Mouse (Mus musculus) MEL (cell line): Measurements from ENCODE around the gene Hsf4. TPM values are rescaled to one million over a fixed set of nuclear protein-coding genes. Genes with fewer than 3 reads are reported as not detected.
A peak's percentile ranks its signal among the peaks of the same experiment; 100 is the strongest.

Experiments
- DNase-seq: peaks from one replicate; pipeline ENCODE4 v3.0.0; 2011; ENCODE audit warnings: low read depth, low spot score
- H3K27ac ChIP-seq: 2 replicates; pipeline ENCODE4 v1.5.1; 2012; ENCODE audit warnings: low read depth, mild to moderate bottlenecking, control low read depth, low read length, moderate library complexity; ENCODE audit not compliant: control insufficient read depth
- H3K27me3 ChIP-seq, 2 experiments: fragments of 150-350 bp in 1 of 2; sonication (generic) in 1 of 2; 2 replicates each; pipeline ENCODE4 v1.6.1; 2012; ENCODE audit warnings: low read length in 2 of 2, mild to moderate bottlenecking in 2 of 2, improper control_type of control experiment in 1 of 2, moderate library complexity in 1 of 2; ENCODE audit not compliant: insufficient read depth in 2 of 2, control insufficient read depth in 1 of 2
- H3K36me3 ChIP-seq, 2 experiments: 2 replicates each; pipeline ENCODE4 v1.6.1; 2012 to 2014; ENCODE audit warnings: low read length in 2 of 2, improper control_type of control experiment in 1 of 2, inconsistent platforms in 1 of 2, mild to moderate bottlenecking in 1 of 2; ENCODE audit not compliant: insufficient read depth in 2 of 2, control insufficient read depth in 1 of 2
- H3K4me1 ChIP-seq, 2 experiments: fragments of 150-350 bp in 1 of 2; sonication (generic) in 1 of 2; 2 replicates each; pipeline ENCODE4 v1.6.1; 2012; ENCODE audit warnings: low read length in 2 of 2, improper control_type of control experiment in 1 of 2, mild to moderate bottlenecking in 1 of 2; ENCODE audit not compliant: insufficient read depth in 2 of 2, control insufficient read depth in 1 of 2
- H3K4me3 ChIP-seq, 2 experiments: fragments of 150-350 bp in 1 of 2; sonication (generic) in 1 of 2; 2 replicates each; pipeline ENCODE4 v1.5.1; 2012; ENCODE audit warnings: low read depth in 2 of 2, low read length in 2 of 2, mild to moderate bottlenecking in 2 of 2, moderate library complexity in 2 of 2, control low read depth in 1 of 2, improper control_type of control experiment in 1 of 2; ENCODE audit not compliant: control insufficient read depth in 1 of 2, insufficient read depth in 1 of 2
- H3K79me2 ChIP-seq: 2 replicates; pipeline ENCODE4 v1.6.1; 2012; ENCODE audit warnings: mild to moderate bottlenecking, low read length, moderate library complexity; ENCODE audit not compliant: control insufficient read depth, poor library complexity, insufficient read depth
- H3K9ac ChIP-seq: 2 replicates; pipeline ENCODE4 v1.6.1; 2012; ENCODE audit warnings: low read depth, mild to moderate bottlenecking, control low read depth, low read length, moderate library complexity; ENCODE audit not compliant: control insufficient read depth, poor library complexity, severe bottlenecking
- H3K9me3 ChIP-seq: fragments of 150-350 bp; sonication (generic); replicated peaks from 2 replicates; pipeline ENCODE4 v1.6.1; 2012; ENCODE audit warnings: mild to moderate bottlenecking, low read length, improper control_type of control experiment, moderate library complexity; ENCODE audit not compliant: insufficient read depth
- CTCF ChIP-seq, 3 experiments: IDR thresholded peaks in 2 of 3; conservative IDR thresholded peaks in 1 of 3; 2 replicates each; pipeline ENCODE4 v1.5.1; 2011 to 2012; ENCODE audit warnings: low read length in 3 of 3, low read depth in 2 of 3, mild to moderate bottlenecking in 2 of 3, improper control_type of control experiment in 1 of 3, inconsistent platforms in 1 of 3, mixed read lengths in 1 of 3, moderate library complexity in 1 of 3; ENCODE audit not compliant: control insufficient read depth in 1 of 3, insufficient read depth in 1 of 3, poor library complexity in 1 of 3, severe bottlenecking in 1 of 3
- ELF1 ChIP-seq: IDR thresholded peaks from 2 replicates; pipeline ENCODE4 v1.6.1; 2014; ENCODE audit warnings: low read depth, mild to moderate bottlenecking, inconsistent platforms, low read length, improper control_type of control experiment, moderate library complexity
- GATA1 ChIP-seq: IDR thresholded peaks from 2 replicates; pipeline ENCODE4 v1.6.1; 2011; ENCODE audit warnings: low read depth, low read length, improper control_type of control experiment
- HCFC1 ChIP-seq: IDR thresholded peaks from 2 replicates; pipeline ENCODE4 v1.6.1; 2012; ENCODE audit warnings: low read depth, mild to moderate bottlenecking, inconsistent platforms, low read length, improper control_type of control experiment, moderate library complexity
- MXI1 ChIP-seq: IDR thresholded peaks from 2 replicates; pipeline ENCODE4 v1.6.1; 2011; ENCODE audit warnings: mild to moderate bottlenecking, low read depth, low read length, improper control_type of control experiment
- MYC ChIP-seq: IDR thresholded peaks from 2 replicates; pipeline ENCODE4 v1.6.1; 2011; ENCODE audit warnings: low read depth, mild to moderate bottlenecking, low read length, improper control_type of control experiment, moderate library complexity
- NELFE ChIP-seq: IDR thresholded peaks from 2 replicates; pipeline ENCODE4 v1.6.1; 2011; ENCODE audit warnings: low read depth, low read length, improper control_type of control experiment
- NRF1 ChIP-seq: IDR thresholded peaks from 2 replicates; pipeline ENCODE4 v1.6.1; 2014; ENCODE audit warnings: low read depth, mild to moderate bottlenecking, inconsistent platforms, low read length, improper control_type of control experiment, moderate library complexity; ENCODE audit not compliant: poor library complexity, insufficient read depth, severe bottlenecking
- POLR2A ChIP-seq, 2 experiments: IDR thresholded peaks; 2 replicates each; pipeline ENCODE4 v1.6.1; 2011 to 2012; ENCODE audit warnings: low read length in 2 of 2, mild to moderate bottlenecking in 2 of 2, control low read depth in 1 of 2, improper control_type of control experiment in 1 of 2, low read depth in 1 of 2, moderate library complexity in 1 of 2; ENCODE audit not compliant: control insufficient read depth in 1 of 2, insufficient read depth in 1 of 2, poor library complexity in 1 of 2
- POLR2AphosphoS2 ChIP-seq: IDR thresholded peaks from 2 replicates; pipeline ENCODE4 v1.6.1; 2011; ENCODE audit warnings: low read length, improper control_type of control experiment
- RAD21 ChIP-seq: IDR thresholded peaks from 2 replicates; pipeline ENCODE4 v1.6.1; 2011; ENCODE audit warnings: mild to moderate bottlenecking, low read depth, low read length, improper control_type of control experiment
- SIN3A ChIP-seq: IDR thresholded peaks from 2 replicates; pipeline ENCODE4 v1.6.1; 2012; ENCODE audit warnings: low read length, improper control_type of control experiment, inconsistent platforms
- TAL1 ChIP-seq: IDR thresholded peaks from 2 replicates; pipeline ENCODE4 v1.6.1; 2012; ENCODE audit warnings: mild to moderate bottlenecking, inconsistent platforms, low read length, moderate library complexity, mixed read lengths
- TCF12 ChIP-seq: IDR thresholded peaks from 2 replicates; pipeline ENCODE4 v1.6.1; 2014; ENCODE audit warnings: low read depth, mild to moderate bottlenecking, inconsistent platforms, low read length, improper control_type of control experiment, moderate library complexity
- UBTF ChIP-seq: IDR thresholded peaks from 2 replicates; pipeline ENCODE4 v1.6.1; 2012; ENCODE audit warnings: low read depth, mild to moderate bottlenecking, inconsistent platforms, low read length, improper control_type of control experiment, moderate library complexity, borderline replicate concordance; ENCODE audit not compliant: insufficient read depth
- USF1 ChIP-seq: IDR thresholded peaks from 2 replicates; pipeline ENCODE4 v1.6.1; 2014; ENCODE audit warnings: low read depth, mild to moderate bottlenecking, inconsistent platforms, low read length, improper control_type of control experiment, moderate library complexity
- USF2 ChIP-seq, 2 experiments: IDR thresholded peaks; 2 replicates each; pipeline ENCODE4 v1.6.1; 2011 to 2012; ENCODE audit warnings: improper control_type of control experiment in 2 of 2, low read length in 2 of 2, borderline replicate concordance in 1 of 2, inconsistent platforms in 1 of 2, low read depth in 1 of 2, mild to moderate bottlenecking in 1 of 2; ENCODE audit not compliant: insufficient read depth in 1 of 2
- ZMIZ1 ChIP-seq: IDR thresholded peaks from 2 replicates; pipeline ENCODE4 v1.6.1; 2012; ENCODE audit warnings: low read depth, mild to moderate bottlenecking, inconsistent platforms, low read length, improper control_type of control experiment, moderate library complexity
- ZNF384 ChIP-seq: IDR thresholded peaks from 2 replicates; pipeline ENCODE4 v1.6.1; 2012; ENCODE audit warnings: low read depth, mild to moderate bottlenecking, inconsistent platforms, low read length, improper control_type of control experiment
- polyA plus RNA-seq, 2 experiments: library from polyadenylated mRNA; stranded (reverse) in 1 of 2; unstranded in 1 of 2; fragments of >175 nt in 1 of 2; fragments of >200 nt in 1 of 2; gene quantifications; 2 replicates each; pipeline versions ENCODE4 v1.2.1 to v1.2.4; 2012; ENCODE audit warnings: low replicate concordance in 2 of 2, low read depth in 1 of 2; ENCODE audit not compliant: insufficient read length in 2 of 2, insufficient read depth in 1 of 2, missing spikeins in 1 of 2
- total RNA-seq: library from RNA; depleted of rRNA; stranded (reverse); fragments of 300-350 nt; gene quantifications from 2 replicates; pipeline ENCODE4 v1.2.3, GENCODE M21; 2012

Hsf4 gene
- total and polyA plus RNA-seq, 3 experiments, result 1.7 to 7.1 TPM; not detected in 1

DNA sequence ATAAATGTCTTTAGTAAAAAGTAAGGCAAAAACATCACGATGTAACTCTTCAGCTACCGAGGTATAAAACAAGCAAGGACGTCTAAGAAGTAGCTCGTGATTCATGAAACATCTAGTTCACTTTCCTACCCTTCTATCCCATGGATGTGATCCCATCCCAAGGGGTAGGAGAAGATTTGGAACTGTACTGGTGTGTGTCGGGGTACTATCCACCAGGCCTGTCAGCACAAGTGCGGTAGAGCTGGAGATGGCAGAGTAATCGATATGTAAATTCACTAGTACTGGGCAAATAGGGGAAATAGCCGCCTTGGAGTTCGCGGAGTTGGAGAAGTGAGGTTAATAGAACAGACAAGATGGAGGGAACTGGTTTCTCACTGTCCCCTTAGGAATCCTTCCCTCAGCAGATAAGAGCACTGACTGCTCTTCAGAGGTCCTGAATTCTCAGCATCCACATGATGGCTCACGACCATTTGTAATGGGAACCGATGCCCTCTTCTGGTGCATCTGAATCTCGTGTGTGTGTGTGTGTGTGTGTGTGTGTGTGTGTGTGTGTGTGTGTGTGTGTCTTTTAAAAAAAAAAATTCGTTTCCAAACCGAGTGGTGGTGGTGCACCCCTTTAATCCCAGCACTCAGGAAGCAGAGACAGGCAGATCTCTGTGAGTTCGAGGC lies 6.2 kb upstream of the Hsf4 start:
- Histone ChIP-seq H3K36me3 (peaks cover 0 to 25% of the 10 kb centered on the region in 2 experiments; a peak in 2 of 4 replicates), H3K4me1 (peaks cover 7 to 36% of the 10 kb centered on the region in 2 experiments), H3K9ac (peak overlapping the region; percentile 91), H3K27ac (peak overlapping the region; percentile 34; the same call in 1 of the 2 replicates), H3K79me2 (peaks cover 15% of the 10 kb centered on the region), H3K27me3 (no peaks in the 10 kb centered on the region), H3K9me3 (no peaks in the 10 kb centered on the region), H3K4me3 (peak overlapping the region; percentile 84 to 98)
- TF ChIP-seq GATA1, result peak; percentile 30; the same call in 1 of the 2 replicates
- 0 out of 6 replicates have a peak, but pooled peaks of 1 of the 3 experiments have one; percentile 0 for TF ChIP-seq CTCF (IDR thresholded peaks at IDR 0.05 in 2 of 3, conservative IDR thresholded peaks at IDR 0.05 in 1 of 3; ENCODE audit: control insufficient read depth in 1 of 3, insufficient read depth in 1 of 3, low read depth in 2 of 3, low read length in 3 of 3, poor library complexity in 1 of 3, severe bottlenecking in 1 of 3)
- TF ChIP-seq HCFC1, result no peak
- peak; percentile 57; the same call in 1 of the 2 replicates for TF ChIP-seq ZNF384
- 0 out of 4 replicates have a peak, but pooled peaks of 1 of the 2 experiments have one; percentile 5 for TF ChIP-seq POLR2A (IDR thresholded peaks at IDR 0.05; ENCODE audit: control insufficient read depth in 1 of 2, insufficient read depth in 1 of 2, low read depth in 1 of 2, low read length in 2 of 2, poor library complexity in 1 of 2)
- peak; percentile 57 for DNase-seq

DNA sequence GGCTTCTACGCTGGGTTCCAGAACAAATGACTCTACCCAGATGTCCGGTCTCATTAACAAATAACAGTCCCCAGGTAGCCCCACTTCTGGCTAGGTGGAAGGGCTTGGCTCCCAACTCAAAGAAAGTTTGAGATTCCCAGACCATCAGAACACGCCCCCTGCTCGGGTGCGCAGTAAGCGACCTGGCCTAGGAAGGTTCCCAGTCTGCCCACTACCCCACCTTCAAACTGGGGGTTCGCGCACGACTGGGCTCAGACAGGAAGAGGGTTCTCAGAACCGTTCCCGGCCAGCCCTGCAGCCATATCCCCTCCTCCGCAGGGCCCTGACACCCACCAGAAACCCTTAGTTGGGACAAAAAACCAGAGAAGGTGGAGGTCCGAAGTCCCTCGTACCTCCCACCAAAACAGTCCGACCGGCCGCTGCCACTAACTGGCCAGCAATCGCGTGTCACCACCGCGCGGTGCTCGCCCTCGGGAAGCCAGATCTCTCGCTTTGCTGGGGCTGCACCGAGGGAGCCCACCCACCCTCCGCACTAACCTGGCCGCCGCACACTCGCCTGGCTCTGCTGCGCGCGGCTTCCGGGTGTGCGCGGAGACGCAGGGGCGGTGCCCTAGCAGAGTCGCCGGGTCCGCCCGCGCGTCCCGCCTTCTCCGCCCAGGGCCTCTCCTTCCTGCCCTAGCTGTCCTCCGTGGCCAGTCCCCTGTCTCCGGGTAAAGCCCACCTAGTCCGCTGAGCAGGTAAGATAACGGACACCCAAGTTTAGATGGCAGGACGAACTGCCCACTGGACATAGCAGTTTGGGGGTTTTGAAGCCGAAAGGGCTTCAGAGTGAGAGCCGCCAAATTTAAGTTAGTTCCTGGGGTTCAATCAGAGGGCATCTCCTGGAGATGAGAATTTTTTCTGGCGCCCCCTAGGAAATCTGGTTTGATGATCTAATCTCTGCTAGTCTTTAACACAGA lies 5.3 kb upstream of the Hsf4 start, which contains the start of the genes Tradd and Fbxl8:
TSS of gene Tradd (minus strand) at position 586 of the 959 bp plus-strand sequence.
TSS of gene Fbxl8 (plus strand) at position 625 of the 959 bp plus-strand sequence.
- peaks cover 0 to 25% of the 10 kb centered on the region in 2 experiments; a peak in 2 of 4 replicates for H3K36me3 ChIP-seq
- peak within 1 kb of the TSS; percentile 77 for H3K27ac ChIP-seq
- TF ChIP-seq USF1 (no peak), USF2 (IDR thresholded peaks at IDR 0.05; ENCODE audit: borderline replicate concordance in 1 of 2, insufficient read depth in 1 of 2, low read depth in 1 of 2, low read length in 2 of 2) (no peak), NRF1 (peak; percentile 81), MXI1 (peak; percentile 82), POLR2A (IDR thresholded peaks at IDR 0.05; ENCODE audit: control insufficient read depth in 1 of 2, insufficient read depth in 1 of 2, low read depth in 1 of 2, low read length in 2 of 2, poor library complexity in 1 of 2) (peak; percentile 73 to 78), ZMIZ1 (peak; percentile 85; the same call in 1 of the 2 replicates), RAD21 (no peak), TCF12 (peak; percentile 29), GATA1 (peak; percentile 7; the same call in 1 of the 2 replicates), TAL1 (no peak), HCFC1 (peak; percentile 77), MYC (no peak), CTCF (IDR thresholded peaks at IDR 0.05 in 2 of 3, conservative IDR thresholded peaks at IDR 0.05 in 1 of 3; ENCODE audit: control insufficient read depth in 1 of 3, insufficient read depth in 1 of 3, low read depth in 2 of 3, low read length in 3 of 3, poor library complexity in 1 of 3, severe bottlenecking in 1 of 3) (0 out of 6 replicates have a peak, but pooled peaks of 1 of the 3 experiments have one; percentile 1), ELF1 (peak; percentile 98), ZNF384 (no peak), NELFE (peak; percentile 77), POLR2AphosphoS2 (peak; percentile 82; the same call in 1 of the 2 replicates), UBTF (0 out of 2 replicates have a peak, but pooled peaks have one; percentile 72), SIN3A (peak; percentile 85)
- no peaks in the 10 kb centered on the region for H3K9me3 ChIP-seq
- no peaks in the 10 kb centered on the region for H3K27me3 ChIP-seq
- peak; percentile 87 for DNase-seq
- H3K79me2 ChIP-seq, result peaks cover 15% of the 10 kb centered on the region
- peaks cover 7 to 38% of the 10 kb centered on the region in 2 experiments for H3K4me1 ChIP-seq
- peak within 1 kb of the TSS; percentile 91 for H3K9ac ChIP-seq
- H3K4me3 ChIP-seq, result peak within 1 kb of the TSS; percentile 84 to 98
